Mouse (Mus musculus) bone marrow, adult 2 months (tissue): Measurements from ENCODE around the gene Fzr1. TPM values are rescaled to one million over a fixed set of nuclear protein-coding genes. Genes with fewer than 3 reads are reported as not detected.

ENCODE experiments used
- H3K27ac ChIP-seq: fragments of 200-500 bp; 2 replicates; pipeline ENCODE4 v1.5.1; 2012; ENCODE audit warnings: low read depth, mild to moderate bottlenecking, control low read depth, inconsistent platforms, low read length; ENCODE audit not compliant: control insufficient read depth, poor library complexity, insufficient read depth
- H3K4me1 ChIP-seq: fragments of 200-500 bp; 2 replicates; pipeline ENCODE4 v1.6.1; 2011; ENCODE audit warnings: low read length; ENCODE audit not compliant: control insufficient read depth, insufficient read depth
- H3K4me3 ChIP-seq: fragments of 200-500 bp; replicated peaks from 2 replicates; pipeline ENCODE3; 2011; ENCODE audit warnings: mild to moderate bottlenecking, low read depth, low read length, control low read depth; ENCODE audit not compliant: control insufficient read depth
- CTCF ChIP-seq: fragments of 200-500 bp; IDR thresholded peaks from 2 replicates; pipeline ENCODE4 v1.5.1; 2011; ENCODE audit warnings: low read length, control low read depth; ENCODE audit not compliant: control insufficient read depth, insufficient read depth
- POLR2A ChIP-seq: fragments of 200-500 bp; IDR thresholded peaks from 2 replicates; pipeline ENCODE4 v1.6.1; 2011; ENCODE audit warnings: low read depth, mild to moderate bottlenecking, control low read depth, low read length, borderline replicate concordance; ENCODE audit not compliant: control insufficient read depth
- WGBS: fragments of 180-500 bp; shearing (Covaris S2); methylation state at CpG from one replicate; pipeline ENCODE4 v1.1.7; 2018; 5-methylcytosine and 5-hydroxymethylcytosine counted together
- polyA plus RNA-seq: library from polyadenylated mRNA; stranded (reverse); fragments of >200 nt; gene quantifications from 2 replicates; pipeline ENCODE4 v1.2.4, GENCODE M21; 2011; ENCODE audit warnings: low replicate concordance; ENCODE audit not compliant: missing spikeins, insufficient read depth, insufficient read length

The Fzr1 gene
- polyA plus RNA-seq, 1 experiment: 131 TPM

- no peak for TF ChIP-seq POLR2A
- H3K4me1 ChIP-seq: peaks cover 1% of the 10 kb centered on the region; the same call in 1 of the 2 replicates
Observed at GRCm38 (mm10) chr10:81418216-81419070, 40.1 kb upstream of the Fzr1 start.

GRCm38 (mm10) chr10:81417227-81418215 lies 39.2 kb upstream of the Fzr1 start:
- no peak for TF ChIP-seq POLR2A
- TF ChIP-seq CTCF: no peak
- Histone ChIP-seq H3K4me1 (peaks cover 3% of the 10 kb centered on the region; the same call in 1 of the 2 replicates), H3K4me3 (no peak overlapping the region), H3K27ac (no peak overlapping the region)
- 60% methylated on average over 12 of the region's 12 CpGs for WGBS

More at GRCm38 (mm10) chr10:81418216-81419070, 40.1 kb upstream of the Fzr1 start:
- WGBS: 73% methylated on average over 11 of the region's 11 CpGs
- H3K4me3 ChIP-seq: no peak overlapping the region
- no peak overlapping the region for H3K27ac ChIP-seq

DNA sequence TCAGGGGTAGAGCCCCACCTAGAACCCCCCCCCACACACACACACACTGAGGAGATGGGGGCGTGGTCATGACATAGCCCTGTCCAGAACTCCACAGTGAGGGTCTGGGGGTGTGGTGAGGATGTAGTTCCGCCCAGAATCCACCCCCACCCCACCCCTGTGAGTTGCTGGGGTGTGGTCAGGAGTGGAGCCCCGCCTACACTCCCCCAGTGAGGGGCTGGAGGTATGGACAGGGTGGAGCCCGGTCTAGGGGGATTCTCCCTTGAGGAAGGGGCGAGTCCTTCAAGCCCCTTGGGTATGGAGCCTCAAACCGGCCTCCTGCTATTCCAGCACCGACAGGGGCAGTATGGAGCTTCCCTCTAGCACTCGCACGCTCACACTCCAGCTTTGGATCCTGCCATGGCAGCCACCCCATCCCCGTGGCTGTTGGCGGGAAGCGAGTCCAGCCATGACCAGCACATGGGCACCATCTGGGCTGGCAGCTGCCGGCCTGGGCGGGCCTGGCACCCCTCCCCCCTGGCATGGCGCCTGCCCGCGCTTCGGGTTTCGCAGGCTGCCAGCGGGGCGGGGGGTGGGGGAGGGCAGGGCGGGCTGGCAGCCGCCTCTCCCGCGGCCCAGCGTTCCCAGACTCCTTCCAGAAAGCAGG lies 38.4 kb upstream of the Fzr1 start:
- Histone ChIP-seq H3K27ac (peak overlapping the region; percentile 40), H3K4me1 (peaks cover 3% of the 10 kb centered on the region; the same call in 1 of the 2 replicates), H3K4me3 (peak overlapping the region; percentile 47)
- 5% methylated on average over 26 of the region's 26 CpGs for WGBS
- TF ChIP-seq CTCF (peak; percentile 40; the same call in 1 of the 2 replicates), POLR2A (no peak)

GRCm38 (mm10) chr10:81415549-81416310 lies 37.4 kb upstream of the Fzr1 start:
- 71% methylated on average over 17 of the region's 17 CpGs for WGBS
- no peak overlapping the region for H3K4me3 ChIP-seq
- H3K4me1 ChIP-seq: peaks cover 9% of the 10 kb centered on the region
- TF ChIP-seq CTCF: no peak
- TF ChIP-seq POLR2A: no peak
- H3K27ac ChIP-seq: 0 out of 2 replicates have a peak overlapping the region, but pooled peaks have one; percentile 72

GRCm38 (mm10) chr10:81415146-81415545 lies 36.8 kb upstream of the Fzr1 start:
- no peak for TF ChIP-seq CTCF
- TF ChIP-seq POLR2A: no peak
- H3K4me1 ChIP-seq: peaks cover 13% of the 10 kb centered on the region
- H3K4me3 ChIP-seq: no peak overlapping the region
- H3K27ac ChIP-seq: peak overlapping the region; percentile 72
- WGBS: 67% methylated on average over 5 of the region's 5 CpGs

DNA sequence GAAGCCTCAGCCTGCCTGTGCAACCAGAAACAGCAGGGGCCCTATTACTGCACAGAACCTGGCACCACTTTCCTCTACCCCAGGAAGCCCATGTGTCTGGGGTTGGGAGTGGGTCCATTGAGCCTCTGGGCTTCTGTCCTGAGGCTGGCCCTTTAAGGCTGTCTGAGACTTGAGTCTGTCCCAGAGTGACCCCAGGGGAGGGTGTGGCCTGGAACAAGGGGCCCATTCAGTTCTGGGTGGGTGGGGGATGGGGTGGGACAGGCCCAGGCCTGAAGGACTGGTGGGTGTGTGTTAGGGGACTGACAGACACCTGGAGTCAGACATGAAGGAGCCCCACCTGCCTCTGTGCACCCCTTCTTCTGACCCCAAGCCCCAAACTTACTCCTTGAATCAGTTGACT lies 36.4 kb upstream of the Fzr1 start:
- Histone ChIP-seq H3K4me1 (peaks cover 15% of the 10 kb centered on the region), H3K4me3 (no peak overlapping the region), H3K27ac (peak overlapping the region; percentile 72)
- TF ChIP-seq CTCF (no peak), POLR2A (no peak)
